Mouse (Mus musculus) myocyte (in vitro differentiated cells): ENCODE measurements around the gene Snx29.

Experiments used
- E2F4 ChIP-seq: IDR thresholded peaks from one replicate; pipeline ENCODE4 v1.6.1; 2011; ENCODE audit warnings: mild to moderate bottlenecking, control low read depth, moderate library complexity; ENCODE audit not compliant: insufficient read depth
- MAX ChIP-seq: IDR thresholded peaks from one replicate; pipeline ENCODE4 v1.6.1; 2011; ENCODE audit warnings: low read depth, mild to moderate bottlenecking, control low read depth
- POLR2A ChIP-seq: IDR thresholded peaks from one replicate; pipeline ENCODE4 v1.6.1; 2011; ENCODE audit warnings: low read depth, mild to moderate bottlenecking, control low read depth, moderate library complexity; ENCODE audit not compliant: insufficient read length

DNA sequence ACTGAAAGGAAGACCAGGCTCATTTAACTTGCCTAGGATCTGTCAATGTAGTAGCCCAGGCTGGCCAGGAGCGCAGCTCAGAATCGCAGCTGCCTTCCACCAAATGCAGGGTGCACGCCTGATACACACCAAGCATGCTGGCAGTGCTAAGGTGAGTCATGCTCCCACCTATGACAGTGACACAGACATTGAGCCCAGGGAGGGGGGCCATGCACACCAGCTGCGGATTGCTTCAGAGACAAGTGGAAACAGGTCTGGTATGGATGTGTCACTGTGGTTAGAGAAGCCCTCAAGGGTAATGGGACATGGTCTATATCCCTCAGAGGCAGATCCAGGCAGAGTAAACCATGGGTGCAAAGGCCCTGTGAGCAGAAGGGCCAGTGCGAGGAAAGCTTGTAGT, 425.2 kb downstream of the Snx29 start:
- TF ChIP-seq POLR2A, result no peak
- no peak for TF ChIP-seq E2F4
- TF ChIP-seq MAX, result no peak
